Mouse (Mus musculus) liver, embryonic 14.5 days (tissue): ENCODE data around the gene Rtn4.

ENCODE experiments used
- CTCF ChIP-seq: IDR thresholded peaks from 2 replicates; pipeline ENCODE4 v1.5.1; 2016; ENCODE audit warnings: antibody characterized with exemption, low read depth, control low read depth
- EP300 ChIP-seq: IDR thresholded peaks from 2 replicates; pipeline ENCODE4 v1.6.1; 2016; ENCODE audit warnings: antibody characterized with exemption, low read depth

- no peak for TF ChIP-seq CTCF
- no peak for TF ChIP-seq EP300
Observed at GRCm38 (mm10) chr11:29645411-29646066, 47.2 kb upstream of the Rtn4 start.
